Mouse (Mus musculus) neutrophil, adult 5-6 weeks (primary cell): ENCODE measurements around the gene Slc4a10. TPM values are rescaled to one million over a fixed set of nuclear protein-coding genes. Genes with fewer than 3 reads are reported as not detected.
"Not testable (repeated sequence)": the region's sequence is repeated elsewhere in the genome, so short reads cannot be mapped to it uniquely, and the experiment has no call there.

Experiments
- ATAC-seq: fragments of 151-379, 151-347 bp; 2 replicates; pipeline ENCODE4 v1.8.0; 2017; ENCODE audit warnings: mild to moderate bottlenecking, moderate TSS enrichment; ENCODE audit not compliant: insufficient number of reproducible peaks, poor library complexity, low FRiP score, severe bottlenecking; ENCODE audit errors: extremely low read depth
- total RNA-seq: library from RNA; stranded (forward); fragments of 200-1000 nt; gene quantifications from 2 replicates; pipeline ENCODE4 v1.2.3, GENCODE M21; 2017

Gene Slc4a10
- total RNA-seq: 0.23 TPM in 1 of 2 replicates, not detected in the other

- no peak for ATAC-seq
Measured at GRCm38 (mm10) chr2:62046421-62046845, at the start of gene Slc4a10. Gene Slc4a10, plus strand, starts transcription at chr2:62046462.

DNA sequence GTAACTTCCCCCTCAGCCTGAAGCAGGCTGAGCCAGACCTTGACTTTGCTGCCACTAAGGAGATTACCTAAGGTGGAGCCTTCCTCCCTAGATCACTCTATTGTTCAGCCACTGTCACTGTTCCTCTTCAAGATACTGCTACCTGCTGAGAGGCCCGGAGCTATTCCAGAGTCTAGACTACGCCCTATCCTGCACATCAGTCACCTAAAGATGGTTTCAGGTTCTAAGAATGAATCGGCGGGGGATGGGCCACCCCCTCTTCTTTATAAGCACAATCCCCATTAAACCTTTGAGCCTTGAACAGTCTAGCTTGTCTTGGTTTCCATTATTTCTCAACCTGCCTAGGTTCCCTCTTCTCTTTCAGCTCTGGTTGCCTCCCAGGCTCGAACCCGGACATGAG lies 45.0 kb upstream of the Slc4a10 start:
- not testable (repeated sequence) for ATAC-seq

DNA sequence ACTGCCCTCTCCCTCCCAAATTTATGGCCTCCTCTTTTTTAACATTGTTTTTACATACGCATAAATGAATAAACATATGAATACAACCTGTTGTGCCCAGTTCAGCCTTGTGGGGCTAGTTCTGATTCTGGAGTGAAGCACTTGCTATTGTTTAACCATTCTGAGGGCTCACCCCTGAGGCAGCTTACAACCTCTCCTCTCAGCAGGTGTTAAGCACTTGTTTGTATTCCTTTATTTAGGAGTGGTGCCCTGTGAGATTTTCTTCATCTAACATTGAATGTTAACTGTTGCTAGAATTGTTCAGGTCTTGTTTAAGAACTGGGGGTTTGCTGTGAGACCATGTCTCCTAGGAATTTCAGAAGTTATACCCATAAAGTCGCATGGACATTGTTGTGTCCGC lies 28.1 kb upstream of the Slc4a10 start:
- no peak for ATAC-seq

DNA sequence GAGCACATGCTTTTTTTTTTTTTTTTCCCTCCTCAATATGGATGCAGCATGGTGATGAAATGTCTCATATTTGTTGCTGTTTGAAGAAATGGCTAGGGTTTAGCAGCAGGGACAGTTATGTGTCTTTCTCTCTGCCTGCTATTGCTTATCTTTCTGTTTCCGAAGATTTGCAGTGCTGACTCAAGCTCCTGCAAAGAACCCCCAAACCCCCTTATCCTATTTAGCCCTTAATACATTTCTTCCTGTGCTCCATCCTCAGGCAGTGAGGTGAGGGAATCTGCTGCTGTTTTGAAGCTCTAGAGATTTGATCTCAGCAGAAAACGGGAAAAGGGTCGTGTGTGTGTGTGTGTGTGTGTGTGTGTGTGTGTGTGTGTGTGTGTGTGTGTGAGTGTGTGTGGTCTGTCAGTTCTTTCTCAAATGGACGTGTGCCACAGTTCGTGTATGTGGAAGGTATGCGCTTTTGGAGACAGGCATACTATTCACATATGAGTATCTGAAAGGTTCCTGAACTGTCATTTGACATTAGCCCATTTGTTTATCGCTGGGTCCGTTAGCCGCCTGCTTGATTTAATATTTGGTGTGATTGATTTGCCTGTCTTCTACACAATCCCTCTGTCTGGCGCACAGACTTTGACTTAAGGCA lies 720 bp downstream of the Slc4a10 start:
- ATAC-seq: no peak

- no peak for ATAC-seq
Measured at GRCm38 (mm10) chr2:62047504-62048005, 1.3 kb downstream of the Slc4a10 start.

GRCm38 (mm10) chr2:62048116-62048515 lies 1.9 kb downstream of the Slc4a10 start:
- ATAC-seq: no peak

- no peak for ATAC-seq
Measured at GRCm38 (mm10) chr2:62076512-62076911, 30.2 kb downstream of the Slc4a10 start.

DNA sequence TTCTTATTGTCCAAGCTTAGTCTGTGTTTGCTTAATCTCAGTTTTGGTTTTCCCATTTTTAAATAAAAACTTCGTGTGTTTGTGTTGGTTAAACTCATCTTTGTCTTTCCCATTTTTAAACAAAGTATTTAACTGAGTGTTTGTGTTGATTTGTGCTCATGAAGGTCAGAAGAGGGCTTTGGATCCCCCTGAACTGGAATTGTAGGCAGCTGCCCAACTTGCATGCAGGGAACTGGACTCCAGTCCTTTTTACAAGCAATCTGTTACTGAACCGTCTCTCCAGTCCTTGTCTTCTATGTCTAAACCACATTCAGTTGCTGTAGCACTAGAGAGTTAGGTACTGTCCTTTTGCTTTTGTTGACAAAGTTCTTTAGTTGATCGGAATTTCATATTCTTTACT lies 41.3 kb downstream of the Slc4a10 start:
- ATAC-seq: no peak

DNA sequence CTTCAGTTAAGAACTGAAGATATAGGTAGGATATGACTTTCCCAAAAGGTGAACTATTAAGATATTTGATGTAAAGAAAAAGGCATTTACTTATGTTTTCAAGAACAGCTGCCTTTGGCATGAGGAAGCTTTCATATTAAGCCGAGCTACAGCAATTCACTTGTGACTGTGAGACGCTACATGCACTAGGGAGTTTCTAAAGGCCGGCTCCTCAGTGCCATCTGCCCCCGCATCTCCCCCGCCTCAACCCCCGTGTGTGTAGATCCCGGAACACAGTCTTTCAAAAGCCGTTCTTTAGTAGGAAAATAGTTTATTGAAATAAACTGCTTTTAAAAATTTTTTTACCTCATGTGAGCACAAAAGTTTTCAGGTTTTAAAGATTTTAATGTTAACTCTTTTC lies 42.5 kb downstream of the Slc4a10 start:
- no peak for ATAC-seq

DNA sequence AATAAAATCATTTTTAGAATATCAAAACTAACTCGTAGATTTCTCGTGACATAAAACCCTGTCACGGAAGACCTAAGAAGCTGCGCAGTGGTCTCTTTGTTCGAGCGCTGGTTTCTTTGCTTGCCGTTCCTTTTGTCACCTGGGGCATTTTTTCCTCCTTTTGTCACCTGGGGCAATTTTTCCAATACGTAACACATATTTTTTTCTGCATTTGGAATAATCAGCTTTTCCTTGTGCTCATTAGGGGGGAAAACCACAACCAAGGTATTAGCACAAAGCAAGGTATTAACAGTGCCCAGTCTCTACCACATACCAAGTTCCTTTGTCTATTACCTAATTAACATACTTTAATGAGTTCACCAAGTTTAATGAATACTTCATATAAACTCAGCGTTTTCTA lies 42.9 kb downstream of the Slc4a10 start:
- no peak for ATAC-seq

DNA sequence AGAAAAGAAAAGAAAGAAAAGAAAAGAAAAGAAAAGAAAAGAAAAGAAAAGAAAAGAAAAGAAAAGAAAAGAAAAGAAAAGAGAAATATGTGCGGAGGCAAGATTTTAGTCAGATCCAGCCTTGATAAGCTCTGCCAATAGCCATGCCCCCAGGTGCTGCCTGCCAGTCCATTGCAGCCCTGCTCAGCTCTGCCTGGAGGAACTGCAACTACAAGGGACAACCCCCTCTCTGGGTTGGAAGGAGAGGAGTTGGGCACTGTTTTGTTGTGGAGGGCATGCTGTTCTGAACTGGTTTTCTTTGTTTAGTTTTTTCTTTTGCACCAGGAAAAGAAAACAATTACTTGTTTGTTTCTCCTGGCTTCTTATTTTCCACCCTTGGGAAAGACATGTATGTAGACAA lies 54.3 kb downstream of the Slc4a10 start:
- no peak for ATAC-seq

GRCm38 (mm10) chr2:62115346-62115745 lies 69.1 kb downstream of the Slc4a10 start:
- no peak for ATAC-seq

DNA sequence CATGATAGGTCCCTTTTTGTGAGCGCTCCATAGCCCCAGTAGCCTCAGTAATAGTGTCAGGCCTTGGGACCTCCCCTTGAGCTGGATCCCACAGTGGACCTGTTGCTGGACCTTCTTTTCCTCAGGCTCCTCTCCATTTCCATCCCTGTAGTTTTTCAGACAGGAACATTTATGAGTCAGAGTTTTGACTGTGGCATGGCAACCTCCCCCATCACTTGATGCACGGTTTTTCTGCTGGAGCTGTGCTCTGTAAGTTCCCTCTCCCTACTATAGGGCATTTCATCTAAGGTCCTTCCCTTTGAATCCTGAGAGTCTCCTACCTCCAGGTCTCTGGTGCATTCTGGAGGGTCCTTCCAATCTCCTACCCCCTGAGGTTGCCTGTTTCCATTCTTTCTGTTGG lies 83.7 kb downstream of the Slc4a10 start:
- ATAC-seq: no peak

- no peak for ATAC-seq
Measured at GRCm38 (mm10) chr2:62134911-62135310, 88.6 kb downstream of the Slc4a10 start.

- ATAC-seq: no peak
Measured at GRCm38 (mm10) chr2:62147636-62148035, 101.4 kb downstream of the Slc4a10 start.

DNA sequence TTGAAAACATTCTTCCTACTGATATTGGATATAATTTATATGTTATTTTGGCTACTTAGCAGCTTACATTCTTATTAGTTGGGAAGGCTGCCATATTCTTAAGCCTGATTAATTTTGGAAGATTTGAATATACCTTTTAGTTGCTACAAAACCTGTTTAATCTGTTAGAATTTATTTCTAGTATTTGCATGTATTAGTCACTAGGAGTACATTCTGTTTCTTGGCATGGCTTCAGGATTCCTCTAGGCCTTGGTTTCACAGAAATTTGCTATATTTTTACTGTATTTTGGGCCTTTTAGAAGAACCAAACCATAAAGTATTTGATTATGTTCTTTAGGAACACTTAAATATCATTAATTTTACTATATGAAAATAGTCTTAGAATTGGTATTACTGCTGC lies 103.2 kb downstream of the Slc4a10 start:
- no peak for ATAC-seq

GRCm38 (mm10) chr2:62150830-62151229 lies 104.6 kb downstream of the Slc4a10 start:
- no peak for ATAC-seq

GRCm38 (mm10) chr2:62210109-62210508 lies 163.8 kb downstream of the Slc4a10 start:
- no peak for ATAC-seq

- ATAC-seq: no peak
Measured at GRCm38 (mm10) chr2:62211106-62211505, 164.8 kb downstream of the Slc4a10 start.

DNA sequence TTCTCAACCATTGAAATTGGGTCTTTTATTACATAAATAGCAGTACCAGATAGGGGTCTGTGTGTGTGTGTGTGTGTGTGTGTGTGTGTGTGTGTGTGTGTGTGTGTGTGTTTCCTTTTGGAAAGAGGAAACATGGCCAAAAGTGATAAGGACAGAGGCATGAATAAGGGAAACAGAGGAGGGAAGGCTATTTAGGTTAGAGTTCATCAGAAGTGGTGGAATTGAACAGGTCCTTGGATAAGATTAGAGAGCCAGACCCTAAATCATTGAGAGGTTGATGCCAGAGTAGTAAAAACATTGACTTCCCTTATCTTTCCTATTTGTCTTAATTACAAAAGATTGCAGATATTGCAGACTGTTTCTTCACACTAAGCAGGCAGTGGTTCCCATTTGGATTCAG lies 181.3 kb downstream of the Slc4a10 start:
- ATAC-seq: no peak

DNA sequence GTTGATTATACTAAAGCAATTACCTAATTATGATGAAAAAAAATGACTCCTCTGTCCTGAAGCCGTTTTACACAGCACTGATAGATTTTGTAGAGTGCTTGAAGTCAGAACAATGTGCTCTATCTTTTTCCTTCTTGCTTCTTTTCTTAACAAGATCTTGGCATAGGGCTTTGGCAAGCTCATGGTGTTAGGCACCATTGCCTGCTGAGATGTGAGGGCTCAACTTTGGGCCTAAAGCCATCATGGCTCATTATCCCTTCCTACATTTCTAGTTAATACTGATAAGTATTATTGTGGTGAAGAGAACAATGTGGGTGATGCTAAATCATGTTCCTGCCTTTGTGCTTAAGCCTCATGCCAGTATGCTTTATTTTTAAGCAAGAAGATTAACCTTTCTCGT lies 185.0 kb downstream of the Slc4a10 start:
- ATAC-seq: no peak
